Mouse (Mus musculus) embryonic facial prominence, embryonic 13.5 days (tissue): ENCODE data around the gene Slc35f4. TPM values are rescaled to one million over a fixed set of nuclear protein-coding genes. Genes with fewer than 3 reads are reported as not detected.
"Not testable (repeated sequence)": the region's sequence is repeated elsewhere in the genome, so short reads cannot be mapped to it uniquely, and the experiment has no call there.

Experiments used
- ATAC-seq: fragments of 200-750 bp; cut with Nextera tagmentation; 2 replicates; pipeline ENCODE4 v1.8.0; 2017; ENCODE audit warnings: low read depth; ENCODE audit not compliant: insufficient number of reproducible peaks, insufficient read depth, low FRiP score, low TSS enrichment
- H3K27ac ChIP-seq: fragments of 300-500 bp; sonication (generic); 2 replicates; pipeline ENCODE4 v1.5.1; 2015; ENCODE audit warnings: moderate library complexity, mild to moderate bottlenecking, inconsistent platforms
- H3K27me3 ChIP-seq: fragments of 300-500 bp; sonication (generic); 2 replicates; pipeline ENCODE4 v1.6.1; 2015; ENCODE audit warnings: mild to moderate bottlenecking, inconsistent platforms
- H3K36me3 ChIP-seq: fragments of 300-500 bp; sonication (generic); 2 replicates; pipeline ENCODE4 v1.6.1; 2015; ENCODE audit warnings: mild to moderate bottlenecking, inconsistent platforms
- H3K4me1 ChIP-seq: fragments of 300-500 bp; sonication (generic); 2 replicates; pipeline ENCODE4 v1.6.1; 2015; ENCODE audit warnings: inconsistent platforms
- H3K4me2 ChIP-seq: fragments of 300-500 bp; sonication (generic); 2 replicates; pipeline ENCODE4 v1.6.1; 2015; ENCODE audit warnings: moderate library complexity, mild to moderate bottlenecking, inconsistent platforms
- H3K4me3 ChIP-seq: fragments of 300-500 bp; sonication (generic); 2 replicates; pipeline ENCODE4 v1.5.1; 2015; ENCODE audit warnings: mild to moderate bottlenecking, inconsistent platforms
- H3K9ac ChIP-seq: fragments of 300-500 bp; sonication (generic); 2 replicates; pipeline ENCODE4 v1.6.1; 2015; ENCODE audit warnings: mild to moderate bottlenecking, inconsistent platforms
- H3K9me3 ChIP-seq: fragments of 300-500 bp; sonication (generic); 2 replicates; pipeline ENCODE4 v1.6.1; 2016; ENCODE audit warnings: inconsistent platforms
- WGBS: fragments of 180-500 bp; shearing (Covaris S2); methylation state at CpG from one replicate; pipeline ENCODE4 v1.1.7; 2015; ENCODE audit warnings: mixed read lengths; 5-methylcytosine and 5-hydroxymethylcytosine counted together
- polyA plus RNA-seq: library from polyadenylated mRNA; unstranded; fragments of >200 nt; fragmentation: Nextera tagmentation; extraction: Ambion mirVana; gene quantifications from 2 replicates; pipeline ENCODE4 v1.2.1, GENCODE M21; 2015

The Slc35f4 gene
- polyA plus RNA-seq, 1 experiment from 2014 or later, result not detected

GRCm38 (mm10) chr14:49305534-49306409, 220.1 kb downstream of the Slc35f4 start:
- Histone ChIP-seq H3K4me2 (no peak overlapping the region), H3K36me3 (no peaks in the 10 kb centered on the region), H3K4me1 (no peaks in the 10 kb centered on the region), H3K9me3 (no peaks in the 10 kb centered on the region), H3K27me3 (no peaks in the 10 kb centered on the region), H3K9ac (no peak overlapping the region), H3K4me3 (no peak overlapping the region), H3K27ac (no peak overlapping the region)
- no peak for ATAC-seq
- 72% methylated on average over 9 of the region's 9 CpGs for WGBS

GRCm38 (mm10) chr14:49302271-49302857, 223.5 kb downstream of the Slc35f4 start:
- Histone ChIP-seq H3K27ac (no peak overlapping the region), H3K27me3 (no peaks in the 10 kb centered on the region), H3K4me1 (no peaks in the 10 kb centered on the region), H3K4me3 (no peak overlapping the region), H3K4me2 (no peak overlapping the region), H3K36me3 (no peaks in the 10 kb centered on the region), H3K9ac (no peak overlapping the region), H3K9me3 (no peaks in the 10 kb centered on the region)
- no peak for ATAC-seq
- WGBS, result 35% methylated on average over 2 of the region's 2 CpGs

- no peak overlapping the region for H3K4me3 ChIP-seq
- H3K27me3 ChIP-seq, result no peaks in the 10 kb centered on the region
- no peak overlapping the region for H3K27ac ChIP-seq
- H3K9me3 ChIP-seq, result no peaks in the 10 kb centered on the region
- WGBS, result 49% methylated on average over 8 of the region's 8 CpGs
- H3K4me1 ChIP-seq, result no peaks in the 10 kb centered on the region
- no peak for ATAC-seq
- H3K9ac ChIP-seq, result no peak overlapping the region
- H3K4me2 ChIP-seq, result no peak overlapping the region
- no peaks in the 10 kb centered on the region for H3K36me3 ChIP-seq
Measured at GRCm38 (mm10) chr14:49300981-49301619, 224.7 kb downstream of the Slc35f4 start.

GRCm38 (mm10) chr14:49300326-49300725, 225.5 kb downstream of the Slc35f4 start:
- Histone ChIP-seq H3K36me3 (no peaks in the 10 kb centered on the region), H3K4me1 (no peaks in the 10 kb centered on the region), H3K9me3 (no peaks in the 10 kb centered on the region), H3K27me3 (no peaks in the 10 kb centered on the region), H3K4me2 (no peak overlapping the region), H3K27ac (no peak overlapping the region), H3K4me3 (no peak overlapping the region), H3K9ac (no peak overlapping the region)
- no peak for ATAC-seq
- 59% methylated on average over 8 of the region's 8 CpGs for WGBS

GRCm38 (mm10) chr14:49293802-49294449, 231.9 kb downstream of the Slc35f4 start:
- Histone ChIP-seq H3K36me3 (no peaks in the 10 kb centered on the region), H3K9me3 (no peaks in the 10 kb centered on the region), H3K9ac (no peak overlapping the region), H3K4me1 (no peaks in the 10 kb centered on the region), H3K4me3 (no peak overlapping the region), H3K4me2 (no peak overlapping the region), H3K27me3 (no peaks in the 10 kb centered on the region), H3K27ac (no peak overlapping the region)
- no peak for ATAC-seq
- 25% methylated on average over 4 of the region's 4 CpGs for WGBS

- Histone ChIP-seq H3K4me2 (no peak overlapping the region), H3K4me1 (no peaks in the 10 kb centered on the region), H3K27me3 (no peaks in the 10 kb centered on the region), H3K9ac (no peak overlapping the region), H3K9me3 (no peaks in the 10 kb centered on the region), H3K36me3 (no peaks in the 10 kb centered on the region), H3K4me3 (no peak overlapping the region), H3K27ac (no peak overlapping the region)
- no peak for ATAC-seq
- WGBS, result 90% methylated on average over 3 of the region's 3 CpGs
Measured at GRCm38 (mm10) chr14:49290029-49290745, 235.7 kb downstream of the Slc35f4 start.

- WGBS, result 84% methylated on average over 7 of the region's 7 CpGs
- no peaks in the 10 kb centered on the region for H3K4me1 ChIP-seq
- no peak overlapping the region for H3K4me2 ChIP-seq
- H3K27ac ChIP-seq, result no peak overlapping the region
- no peak overlapping the region for H3K9ac ChIP-seq
- no peaks in the 10 kb centered on the region for H3K36me3 ChIP-seq
- no peaks in the 10 kb centered on the region for H3K27me3 ChIP-seq
- no peaks in the 10 kb centered on the region for H3K9me3 ChIP-seq
- H3K4me3 ChIP-seq, result no peak overlapping the region
- no peak for ATAC-seq
Measured at GRCm38 (mm10) chr14:49283784-49284655, 241.8 kb downstream of the Slc35f4 start.

- no peak overlapping the region for H3K27ac ChIP-seq
- no peak overlapping the region for H3K4me2 ChIP-seq
- H3K4me1 ChIP-seq, result no peaks in the 10 kb centered on the region
- no peak overlapping the region for H3K4me3 ChIP-seq
- no peaks in the 10 kb centered on the region for H3K27me3 ChIP-seq
- no peak overlapping the region for H3K9ac ChIP-seq
- no peak for ATAC-seq
- no peaks in the 10 kb centered on the region for H3K36me3 ChIP-seq
- H3K9me3 ChIP-seq, result no peaks in the 10 kb centered on the region
- 76% methylated on average over 6 of the region's 6 CpGs for WGBS
Measured at GRCm38 (mm10) chr14:49278880-49279279, 247.0 kb downstream of the Slc35f4 start.

GRCm38 (mm10) chr14:49278479-49278878, 247.4 kb downstream of the Slc35f4 start:
- H3K4me1 ChIP-seq, ATAC-seq, H3K27ac ChIP-seq, H3K4me2 ChIP-seq, H3K9me3 ChIP-seq, H3K4me3 ChIP-seq, H3K9ac ChIP-seq, H3K36me3 ChIP-seq, H3K27me3 ChIP-seq: not testable (repeated sequence)
- WGBS, result 92% methylated on average over 9 of the region's 9 CpGs

- Histone ChIP-seq H3K27ac (no peak overlapping the region), H3K4me1 (no peaks in the 10 kb centered on the region), H3K36me3 (no peaks in the 10 kb centered on the region), H3K4me2 (no peak overlapping the region), H3K9me3 (no peaks in the 10 kb centered on the region), H3K4me3 (no peak overlapping the region), H3K27me3 (no peaks in the 10 kb centered on the region), H3K9ac (no peak overlapping the region)
- no peak for ATAC-seq
- WGBS, result 79% methylated on average over 3 of the region's 3 CpGs
Measured at GRCm38 (mm10) chr14:49277642-49278041, 248.2 kb downstream of the Slc35f4 start.
